Mouse (Mus musculus) ES-Bruce4 (cell line): ENCODE data around the gene H2afx.

Source experiments
- CTCF ChIP-seq: IDR thresholded peaks from one replicate; pipeline ENCODE4 v1.8.1; 2011; ENCODE audit warnings: low read depth, low read length
- EP300 ChIP-seq: IDR thresholded peaks from 2 replicates; pipeline ENCODE4 v1.6.1; 2011; ENCODE audit warnings: low read depth, low read length; ENCODE audit not compliant: insufficient read depth

GRCm38 (mm10) chr9:44326371-44327063, 8.0 kb upstream of the H2afx start:
- TF ChIP-seq EP300 (no peak), CTCF (no peak)
